Mouse (Mus musculus) retina, postnatal 1 day (tissue): ENCODE measurements at regions not wholly inside any gene's neighbourhood (a gene's known extent, or its start where the extent isn't known, plus 50 kb on each side); places are given as distances from the start of the nearest gene placed in this dataset.

ENCODE experiments used
- DNase-seq: peaks from one replicate; pipeline ENCODE4 v3.0.0-alpha.2; 2012

DNA sequence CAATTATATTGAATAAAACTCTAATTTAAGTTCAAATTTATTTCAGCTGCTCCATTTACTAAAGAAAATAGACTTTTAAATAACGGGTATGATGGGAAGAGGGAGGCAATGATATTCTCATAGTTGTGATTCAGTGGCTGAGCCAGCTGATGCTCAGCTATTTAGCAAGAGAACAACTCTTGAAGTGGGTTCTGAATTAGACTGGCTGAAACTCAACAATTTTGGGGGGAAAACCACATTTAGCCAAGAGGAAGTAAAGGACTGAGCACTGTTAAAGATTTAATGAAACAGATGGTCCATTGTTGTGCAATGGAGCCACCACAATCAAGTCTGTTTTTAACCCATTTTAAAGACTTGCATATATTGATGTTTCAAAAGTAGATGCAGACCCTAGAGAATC lies 1193.0 kb downstream of the D3Ertd751e start:
- no peak for DNase-seq

DNA sequence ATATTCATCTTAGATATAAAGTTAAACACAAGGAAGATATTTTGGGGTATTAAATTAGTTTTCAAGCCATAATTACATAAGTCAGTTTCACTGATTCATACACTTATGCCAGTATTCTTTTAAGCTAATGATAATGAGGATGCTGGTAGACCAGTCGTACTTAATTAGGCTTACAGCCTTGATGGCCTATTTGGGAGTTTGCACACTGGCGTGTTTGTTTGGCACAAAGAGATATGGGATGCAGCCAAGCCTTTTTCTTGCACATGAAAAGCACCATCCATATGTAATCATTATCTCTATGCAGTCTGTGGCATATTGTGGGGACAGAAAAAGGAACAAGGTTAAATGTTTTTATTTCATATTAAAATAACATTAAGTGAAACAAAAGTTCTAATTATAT lies 1234.7 kb downstream of the D3Ertd751e start:
- peak; percentile 72 for DNase-seq
